Mouse (Mus musculus): ENCODE results near the gene Prph. TPM values are rescaled to one million over a fixed set of nuclear protein-coding genes. Genes with fewer than 3 reads are reported as not detected.
"Not testable (repeated sequence)": the region's sequence is repeated elsewhere in the genome, so short reads cannot be mapped to it uniquely, and the experiment has no call there.

Gene Prph
- total RNA-seq, 2 experiments from 2014 or later = 24.0 to 59.0 TPM

DNA sequence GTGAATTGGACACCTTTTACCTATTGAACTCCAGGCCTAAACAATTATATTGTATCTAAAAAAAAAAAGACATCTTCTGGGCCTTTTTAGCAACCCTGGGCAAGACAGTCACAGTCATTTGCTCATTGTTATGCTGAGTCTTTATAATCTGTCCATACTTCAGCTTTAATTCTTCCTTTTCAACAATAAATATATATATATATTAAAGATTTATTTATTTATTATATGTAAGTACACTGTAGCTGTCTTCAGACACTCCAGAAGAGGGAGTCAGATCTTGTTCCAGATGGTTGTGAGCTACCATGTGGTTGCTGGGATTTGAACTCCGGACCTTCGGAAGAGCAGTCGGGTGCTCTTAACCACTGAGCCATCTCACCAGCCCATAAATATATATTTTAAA is 21.0 kb downstream of the Prph start:
- not testable (repeated sequence) for DNase-seq

- no peak for DNase-seq
These were observed 23.4 kb downstream of the Prph start for GRCm38 (mm10) chr15:99078181-99078910.

- no peak for DNase-seq
These were observed 24.8 kb downstream of the Prph start for GRCm38 (mm10) chr15:99079804-99080203.

DNA sequence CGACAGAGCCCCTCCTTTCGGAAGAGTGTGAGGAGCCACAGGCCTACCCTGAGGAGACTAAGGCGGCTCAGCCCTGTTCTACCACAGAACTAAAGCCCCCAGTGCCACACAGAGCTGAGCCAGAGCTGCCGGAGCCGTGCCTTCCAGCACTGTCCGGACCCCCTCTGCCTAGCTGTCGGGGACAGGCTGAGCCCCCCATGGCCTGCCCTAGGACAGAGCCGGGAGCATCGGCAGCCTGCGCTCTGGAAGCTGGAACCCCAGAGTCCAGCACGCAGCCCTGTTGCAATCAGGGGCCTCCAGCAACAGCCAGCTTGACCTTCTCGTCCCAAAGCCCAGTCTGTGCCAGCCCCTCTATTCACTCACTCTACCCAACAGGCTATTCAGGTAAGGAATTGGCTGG is 27.3 kb downstream of the Prph start:
- no peak for DNase-seq

DNA sequence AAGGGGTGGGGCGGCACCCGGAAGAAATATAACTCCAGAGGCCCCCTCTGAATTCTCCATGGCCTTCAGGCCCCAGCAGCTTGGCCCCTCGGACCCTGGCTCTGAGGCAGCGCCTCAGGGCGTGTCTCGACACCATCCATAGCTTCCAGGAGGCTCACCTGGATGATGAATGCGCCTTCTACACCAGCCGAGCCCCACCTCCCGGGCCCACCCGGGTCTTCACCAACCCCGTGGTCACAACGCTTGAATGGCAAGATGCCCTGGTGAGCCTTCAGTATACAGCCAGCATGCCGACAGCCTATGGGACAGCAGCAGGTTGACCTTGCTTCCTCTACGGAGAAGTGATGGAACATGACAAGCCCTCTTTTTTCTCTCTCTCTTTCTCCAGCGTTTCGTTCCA is 27.9 kb downstream of the Prph start:
- DNase-seq = no peak

GRCm38 (mm10) chr15:99083258-99083657 is 28.3 kb downstream of the Prph start:
- DNase-seq = peak; percentile 72

DNA sequence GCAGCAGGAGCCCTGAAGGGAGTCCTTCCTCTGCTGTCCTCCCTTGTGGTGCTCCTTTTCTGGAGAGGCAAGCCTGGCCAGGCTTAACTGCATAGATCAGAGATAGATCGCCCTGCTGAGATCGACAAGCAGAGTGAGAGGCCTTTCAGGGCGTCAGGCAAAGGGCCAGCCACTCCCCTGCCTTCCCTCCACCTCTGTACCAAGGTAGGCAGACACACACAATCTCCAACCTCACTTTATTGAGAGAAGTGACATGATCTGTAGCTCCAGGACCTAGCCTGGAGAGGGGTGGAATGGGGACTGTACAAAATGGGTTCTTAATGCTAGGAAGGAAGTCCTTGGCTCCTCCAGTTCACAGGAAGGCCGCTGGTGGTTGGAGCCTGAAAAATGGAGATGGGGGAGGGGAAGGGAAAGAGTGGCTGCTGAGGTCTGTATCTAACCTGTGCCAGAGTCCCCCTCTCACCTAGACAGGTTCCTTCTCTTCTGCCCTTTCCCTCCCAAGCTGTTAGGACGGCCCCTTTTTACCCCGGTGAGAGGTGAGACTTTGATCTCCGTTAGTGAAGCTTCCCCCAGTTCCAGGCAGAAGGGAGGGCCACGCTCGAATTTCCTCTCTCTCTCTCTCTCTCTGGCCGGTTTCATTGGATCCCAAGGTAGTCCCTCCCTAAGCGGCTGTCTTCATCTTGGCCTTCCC is 29.0 kb downstream of the Prph start:
- DNase-seq = no peak

DNA sequence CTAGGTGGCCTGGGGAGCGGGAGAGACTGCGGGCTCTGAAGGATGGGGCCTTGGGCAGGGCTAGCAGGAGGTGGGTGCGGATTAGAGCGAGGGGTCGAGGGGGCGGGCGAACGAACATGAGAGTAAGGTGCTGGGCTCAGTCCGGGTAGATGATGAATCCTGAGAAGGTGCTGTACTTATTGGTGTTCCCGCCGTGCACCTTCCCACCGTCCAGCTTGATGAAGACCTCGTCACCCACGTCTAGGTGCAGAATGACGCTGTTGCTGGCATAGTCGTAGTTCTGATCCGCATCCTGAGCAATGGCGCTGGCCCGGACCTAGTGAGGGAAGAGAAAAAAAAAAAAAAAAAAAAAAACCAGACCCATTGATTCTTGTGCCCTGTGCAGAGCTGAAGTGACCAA is 29.6 kb downstream of the Prph start:
- DNase-seq = no peak

- DNase-seq = no peak
These were observed 31.0 kb downstream of the Prph start for GRCm38 (mm10) chr15:99085997-99086396.

DNA sequence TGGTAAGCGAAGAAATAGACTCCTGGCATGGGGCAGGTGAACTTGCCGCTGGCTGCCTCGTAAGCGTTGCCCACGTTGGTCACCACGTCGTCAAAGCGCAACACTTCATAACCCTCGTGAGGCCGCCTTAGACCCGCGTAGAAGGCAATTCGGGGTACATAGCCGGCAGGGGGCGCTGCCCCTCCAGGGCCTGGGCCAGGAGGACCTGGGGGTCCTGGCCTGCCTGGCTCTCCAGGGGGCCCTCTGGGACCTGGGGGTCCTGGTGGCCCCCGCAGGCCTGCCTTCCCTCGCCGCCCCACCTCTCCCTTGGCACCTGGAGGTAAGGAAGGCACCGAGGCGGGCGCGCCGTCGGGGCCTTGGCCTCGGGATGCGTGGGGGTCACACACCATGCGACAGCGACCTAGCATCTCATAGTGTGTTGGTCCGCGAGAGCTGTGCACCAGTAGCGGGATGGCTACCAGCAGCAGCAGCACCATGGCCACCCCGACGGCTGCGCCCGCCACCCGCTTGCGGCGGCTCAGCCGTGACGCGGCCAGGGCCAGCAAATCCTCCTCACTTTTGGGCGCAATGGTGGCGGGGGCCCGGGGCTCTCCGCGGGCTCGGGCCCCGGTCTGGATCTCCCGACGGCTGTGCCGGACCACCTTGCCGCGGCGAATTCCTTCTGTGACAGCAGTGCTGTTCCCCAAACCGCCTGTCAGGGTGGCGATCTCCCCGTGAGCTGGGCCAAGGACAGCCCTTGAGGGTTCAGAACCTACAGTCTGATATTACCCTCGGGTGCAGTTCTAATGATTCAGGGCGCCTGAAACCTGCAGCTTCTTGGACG is 32.5 kb downstream of the Prph start, which contains the start of gene C1ql4:
C1ql4 (minus strand) TSS at position 565 of the 823 bp plus-strand sequence.
- DNase-seq = peak; percentile 67

DNA sequence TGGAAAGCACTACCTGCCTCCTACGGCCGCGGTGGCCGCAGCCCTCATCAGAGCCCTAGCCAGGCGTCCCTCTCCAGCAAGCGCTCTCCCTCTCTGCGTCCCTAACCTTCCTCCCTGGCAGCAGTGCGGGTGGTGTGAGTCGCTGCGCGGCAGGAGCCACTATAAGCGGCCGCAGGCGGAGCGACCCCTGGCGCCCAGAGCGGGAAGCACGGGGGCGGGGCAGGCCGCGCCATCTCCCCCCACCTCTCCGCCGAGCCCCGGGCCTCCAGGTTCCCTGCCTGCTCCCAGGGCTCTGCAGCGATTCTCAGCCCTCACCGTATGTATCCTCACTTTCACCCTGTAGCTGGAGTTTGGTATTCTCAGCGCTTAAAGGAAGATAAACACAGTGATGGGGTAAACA is 33.3 kb downstream of the Prph start:
- DNase-seq = peak; percentile 94

- peak; percentile 37 for DNase-seq
These were observed 34.1 kb downstream of the Prph start for GRCm38 (mm10) chr15:99089069-99089468.

DNA sequence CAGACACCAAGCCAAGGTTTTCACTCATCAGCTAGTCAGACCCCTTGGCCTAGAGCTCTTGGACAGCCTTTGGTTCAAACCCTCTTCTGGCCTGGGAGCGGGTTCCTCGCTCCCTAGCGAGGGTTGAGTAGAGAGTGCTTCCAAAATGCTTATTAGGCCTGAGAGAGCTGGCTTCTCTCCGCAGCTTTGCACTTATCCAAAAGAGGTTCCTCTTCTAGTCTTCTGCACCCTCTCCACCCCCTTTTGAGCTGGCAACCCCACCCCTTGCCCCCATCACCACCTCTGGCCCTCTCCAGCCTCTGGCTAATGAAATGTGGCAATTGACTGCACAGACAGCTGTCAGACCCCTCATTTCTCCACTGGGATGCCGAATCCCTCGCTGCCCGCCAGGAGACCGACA is 37.9 kb downstream of the Prph start, which contains the start of gene Dnajc22:
Dnajc22 (plus strand) TSS at position 301 of the 400 bp plus-strand sequence.
- no peak for DNase-seq

DNA sequence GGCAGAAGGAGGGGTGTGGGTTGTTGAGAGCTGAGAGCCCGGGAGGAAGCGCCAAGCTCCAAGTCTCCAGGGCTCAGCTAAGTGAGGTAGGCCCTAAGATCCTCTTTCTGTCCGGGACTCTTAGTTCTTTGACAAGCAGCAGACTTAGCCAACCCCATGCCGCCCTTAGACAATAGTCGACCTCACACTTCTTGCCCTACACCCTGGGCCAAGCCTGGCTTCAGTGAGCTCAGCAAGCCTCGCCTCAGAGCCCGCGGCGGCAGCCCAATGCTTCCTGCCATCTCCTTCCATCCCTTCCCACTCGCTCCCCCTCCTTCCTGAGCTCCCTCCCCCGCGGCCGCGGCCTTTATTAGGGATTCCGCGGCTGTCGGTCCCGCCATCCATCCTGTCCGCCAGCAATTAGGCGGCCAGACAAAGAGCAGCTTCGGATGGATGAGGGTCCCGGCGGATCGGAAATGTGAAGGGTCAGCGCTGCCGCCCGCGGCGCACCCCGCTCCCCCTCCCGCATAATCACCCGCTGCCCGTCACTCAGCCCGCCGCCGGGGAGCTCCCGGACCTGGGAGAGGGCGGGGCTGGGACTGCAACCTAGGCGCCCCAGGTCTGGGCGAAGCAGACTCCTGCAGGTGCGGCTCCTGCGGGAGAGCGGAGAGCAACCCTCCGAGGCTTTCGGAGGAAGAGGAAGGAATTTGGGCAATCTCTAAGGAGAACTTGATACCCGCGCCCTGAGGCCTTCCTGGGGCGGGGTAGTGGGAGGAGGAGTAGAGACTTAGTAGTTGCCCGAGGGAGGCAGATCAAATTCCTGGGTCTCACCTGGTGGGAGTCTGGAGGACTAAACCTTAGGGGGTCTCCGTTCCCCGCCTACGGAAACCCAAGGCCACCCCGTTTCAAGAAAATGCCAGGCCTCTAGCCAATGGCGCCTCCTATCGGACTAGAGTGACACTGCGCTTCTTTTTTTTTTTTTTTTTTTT is 38.6 kb downstream of the Prph start:
- peak; percentile 29 for DNase-seq

GRCm38 (mm10) chr15:99094631-99095270 is 39.8 kb downstream of the Prph start:
- no peak for DNase-seq

DNA sequence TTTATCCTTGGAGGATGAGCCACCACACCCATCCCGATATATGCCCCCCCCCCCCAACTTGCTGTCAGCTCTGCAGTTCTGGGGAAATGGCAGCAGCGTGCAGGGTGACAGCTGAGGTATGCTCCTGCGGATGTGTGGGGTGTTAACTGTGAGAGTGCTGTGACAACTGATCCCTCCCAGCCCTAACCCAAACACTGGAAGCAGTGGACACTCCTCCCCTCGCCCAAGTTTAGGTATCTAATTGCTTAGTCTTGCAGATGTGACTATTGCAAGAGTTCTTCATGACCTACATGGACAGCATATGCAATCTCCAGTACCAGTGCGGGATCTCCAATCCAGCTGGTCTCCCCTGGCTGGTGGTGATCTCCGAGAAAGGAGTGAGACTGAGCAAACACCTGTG is 40.4 kb downstream of the Prph start:
- DNase-seq = no peak

DNA sequence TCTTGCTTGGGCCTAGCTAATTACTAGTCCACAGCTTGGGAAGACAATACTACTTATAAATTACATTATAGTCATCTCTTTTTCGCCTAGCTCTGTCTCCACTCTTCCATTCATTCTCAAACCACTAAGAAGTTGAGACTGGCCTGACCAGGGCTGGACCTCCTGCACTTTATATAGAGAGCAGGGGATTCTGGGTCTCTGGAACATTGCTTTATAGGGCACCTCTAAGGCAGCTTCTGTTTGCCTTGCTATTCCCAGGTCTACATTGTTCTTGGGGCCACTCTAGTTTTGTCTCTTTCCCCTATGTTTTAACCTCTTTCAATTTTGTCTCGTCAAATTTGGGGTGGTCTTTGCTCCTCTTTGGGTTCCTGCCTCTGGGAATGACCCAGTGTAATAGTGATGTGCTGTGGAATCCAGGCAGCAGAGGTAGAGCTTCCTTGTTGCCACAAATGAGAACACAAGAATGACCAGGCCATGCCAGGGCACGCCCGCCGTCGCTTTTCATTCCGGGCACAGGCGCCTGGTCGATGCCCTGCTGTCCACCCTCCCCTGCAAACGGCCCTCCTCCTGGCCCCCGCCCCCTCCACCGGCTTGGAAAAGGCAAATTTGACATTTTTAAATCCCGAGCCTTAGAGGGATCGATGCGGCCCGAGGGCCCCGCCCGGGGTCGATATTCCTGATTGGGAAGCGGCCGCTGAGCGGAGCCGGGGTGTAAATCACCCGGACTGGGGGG is 41.3 kb downstream of the Prph start:
- peak; percentile 14 for DNase-seq

GRCm38 (mm10) chr15:99096831-99097500 is 42.0 kb downstream of the Prph start:
- DNase-seq = peak; percentile 57

DNA sequence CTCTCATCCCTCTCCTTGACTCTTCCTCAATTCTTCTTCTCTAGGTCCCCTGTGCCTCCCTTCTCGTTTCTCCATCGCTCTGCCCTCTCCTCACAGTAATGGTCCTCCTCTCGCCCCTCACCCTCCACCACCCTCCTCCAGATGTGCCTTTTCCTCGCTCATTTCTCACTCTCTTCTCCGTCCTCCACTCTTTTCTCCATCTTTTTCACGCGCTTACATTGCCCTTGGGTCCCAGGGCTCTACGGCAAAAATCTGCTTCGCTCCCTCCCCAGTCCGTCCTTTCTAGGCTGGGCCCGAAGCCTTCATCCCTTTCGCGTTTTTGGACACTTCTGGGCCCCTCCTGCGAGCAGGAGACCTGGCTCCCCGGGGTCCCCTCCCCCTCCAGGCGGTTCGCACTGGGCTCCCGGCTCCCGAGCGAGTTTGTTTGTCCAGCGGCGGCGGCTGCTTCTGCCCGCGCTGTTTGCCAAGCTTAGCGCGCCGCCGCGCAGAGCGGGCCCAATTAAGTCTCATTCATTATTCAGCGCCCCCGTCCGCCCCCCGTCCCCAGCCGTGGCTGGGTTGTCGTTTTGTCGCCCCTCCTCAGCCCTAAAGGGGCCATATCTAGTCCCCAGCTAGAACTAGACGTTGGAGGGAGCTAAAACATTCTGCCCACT is 43.0 kb downstream of the Prph start:
- peak; percentile 51 for DNase-seq

Data from adrenal gland, postnatal 10 days (tissue).